Mouse (Mus musculus) hindbrain, embryonic 15.5 days (tissue): ENCODE results near the gene Rbm33. TPM values are rescaled to one million over a fixed set of nuclear protein-coding genes. Genes with fewer than 3 reads are reported as not detected.
A peak's percentile ranks its signal among the peaks of the same experiment; 100 is the strongest.

Experiments
- ATAC-seq: fragments of 200-750 bp; cut with Nextera tagmentation; 2 replicates; pipeline ENCODE4 v1.8.0; 2017; ENCODE audit warnings: low read depth, moderate number of reproducible peaks, moderate TSS enrichment; ENCODE audit not compliant: low FRiP score
- H3K27ac ChIP-seq: fragments of 300-500 bp; sonication (generic); replicated peaks from 2 replicates; pipeline ENCODE4 v1.5.1; 2015; ENCODE audit warnings: mild to moderate bottlenecking, inconsistent platforms
- H3K27me3 ChIP-seq: fragments of 300-500 bp; sonication (generic); 2 replicates; pipeline ENCODE4 v1.6.1; 2015; ENCODE audit warnings: control low read depth, inconsistent platforms
- H3K36me3 ChIP-seq: fragments of 300-500 bp; sonication (generic); 2 replicates; pipeline ENCODE4 v1.6.1; 2015; ENCODE audit warnings: control low read depth, inconsistent platforms
- H3K4me1 ChIP-seq: fragments of 300-500 bp; sonication (generic); replicated peaks from 2 replicates; pipeline ENCODE4 v1.6.1; 2015; ENCODE audit warnings: control low read depth, inconsistent platforms
- H3K4me2 ChIP-seq: fragments of 300-500 bp; sonication (generic); 2 replicates; pipeline ENCODE4 v1.6.1; 2015; ENCODE audit warnings: moderate library complexity, mild to moderate bottlenecking, inconsistent platforms
- H3K4me3 ChIP-seq: fragments of 300-500 bp; sonication (generic); 2 replicates; pipeline ENCODE4 v1.5.1; 2015; ENCODE audit warnings: mild to moderate bottlenecking, inconsistent platforms
- H3K9ac ChIP-seq: fragments of 300-500 bp; sonication (generic); 2 replicates; pipeline ENCODE4 v1.6.1; 2015; ENCODE audit warnings: inconsistent platforms
- H3K9me3 ChIP-seq: fragments of 300-500 bp; sonication (generic); 2 replicates; pipeline ENCODE4 v1.6.1; 2016; ENCODE audit warnings: control low read depth, inconsistent platforms
- WGBS: fragments of 180-500 bp; shearing (Covaris S2); methylation state at CpG from one replicate; pipeline ENCODE4 v1.1.7; 2015; 5-methylcytosine and 5-hydroxymethylcytosine counted together
- polyA plus RNA-seq: library from polyadenylated mRNA; unstranded; fragments of >200 nt; fragmentation: Nextera tagmentation; extraction: Ambion mirVana; gene quantifications from 2 replicates; pipeline ENCODE4 v1.2.1, GENCODE M21; 2015

Gene Rbm33
- polyA plus RNA-seq, 1 experiment from 2014 or later, result 14.1 TPM

DNA sequence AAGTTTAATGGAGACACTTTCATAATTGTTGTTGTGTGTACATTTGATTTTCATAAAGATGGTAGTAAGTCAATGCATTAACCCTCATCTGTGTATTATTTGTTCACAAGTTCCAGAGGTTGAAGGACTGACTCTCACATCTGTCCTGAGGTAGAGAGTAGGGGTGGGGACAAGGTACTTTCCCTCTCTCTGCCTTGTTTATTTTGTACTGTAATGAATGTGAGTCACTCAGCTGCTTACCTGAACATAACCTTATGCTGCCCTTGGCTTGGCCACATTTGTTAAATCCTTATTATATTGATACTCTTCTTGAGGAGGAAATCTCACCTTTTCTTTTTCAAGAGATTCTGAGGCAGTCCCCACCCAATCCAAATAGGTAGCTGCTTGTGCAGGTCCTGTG is 99.1 kb downstream of the Rbm33 start:
- Histone ChIP-seq H3K9ac (no peak overlapping the region), H3K9me3 (no peaks in the 10 kb centered on the region), H3K27ac (no peak overlapping the region), H3K4me1 (no peaks in the 10 kb centered on the region), H3K4me3 (no peak overlapping the region), H3K4me2 (no peak overlapping the region), H3K27me3 (no peaks in the 10 kb centered on the region), H3K36me3 (peaks cover 59% of the 10 kb centered on the region)
- ATAC-seq, result no peak

- H3K27me3 ChIP-seq, result no peaks in the 10 kb centered on the region
- 81% methylated on average over 10 of the region's 10 CpGs for WGBS
- no peaks in the 10 kb centered on the region for H3K9me3 ChIP-seq
- peaks cover 42% of the 10 kb centered on the region for H3K36me3 ChIP-seq
- H3K9ac ChIP-seq, result no peak overlapping the region
- no peak overlapping the region for H3K4me2 ChIP-seq
- no peak overlapping the region for H3K27ac ChIP-seq
- ATAC-seq, result no peak
- H3K4me3 ChIP-seq, result no peak overlapping the region
- H3K4me1 ChIP-seq, result no peaks in the 10 kb centered on the region
Measured at GRCm38 (mm10) chr5:28418734-28419133, 101.8 kb downstream of the Rbm33 start.

- H3K4me3 ChIP-seq, result no peak overlapping the region
- H3K27me3 ChIP-seq, result no peaks in the 10 kb centered on the region
- no peaks in the 10 kb centered on the region for H3K9me3 ChIP-seq
- no peak overlapping the region for H3K4me2 ChIP-seq
- no peaks in the 10 kb centered on the region for H3K4me1 ChIP-seq
- H3K27ac ChIP-seq, result no peak overlapping the region
- ATAC-seq, result no peak
- WGBS, result 92% methylated on average over 12 of the region's 12 CpGs
- no peak overlapping the region for H3K9ac ChIP-seq
- H3K36me3 ChIP-seq, result peaks cover 32% of the 10 kb centered on the region
Measured at GRCm38 (mm10) chr5:28419640-28420265, 102.8 kb downstream of the Rbm33 start.

- Histone ChIP-seq H3K9ac (no peak overlapping the region), H3K9me3 (no peaks in the 10 kb centered on the region), H3K27me3 (no peaks in the 10 kb centered on the region), H3K27ac (no peak overlapping the region), H3K4me1 (no peaks in the 10 kb centered on the region), H3K36me3 (peaks cover 12% of the 10 kb centered on the region), H3K4me2 (no peak overlapping the region), H3K4me3 (no peak overlapping the region)
- ATAC-seq, result no peak
- 65% methylated on average over 4 of the region's 4 CpGs for WGBS
Measured at GRCm38 (mm10) chr5:28423781-28424180, 106.9 kb downstream of the Rbm33 start.

GRCm38 (mm10) chr5:28425926-28426325 is 109.0 kb downstream of the Rbm33 start:
- no peak for ATAC-seq
- 91% methylated on average over 9 of the region's 9 CpGs for WGBS
- H3K36me3 ChIP-seq, result no peaks in the 10 kb centered on the region
- H3K4me3 ChIP-seq, result no peak overlapping the region
- no peaks in the 10 kb centered on the region for H3K9me3 ChIP-seq
- no peaks in the 10 kb centered on the region for H3K4me1 ChIP-seq
- no peaks in the 10 kb centered on the region for H3K27me3 ChIP-seq
- no peak overlapping the region for H3K4me2 ChIP-seq
- H3K27ac ChIP-seq, result no peak overlapping the region
- H3K9ac ChIP-seq, result no peak overlapping the region

- Histone ChIP-seq H3K9ac (no peak overlapping the region), H3K27me3 (peaks cover 5% of the 10 kb centered on the region), H3K4me3 (no peak overlapping the region), H3K27ac (no peak overlapping the region), H3K4me1 (no peaks in the 10 kb centered on the region), H3K36me3 (no peaks in the 10 kb centered on the region), H3K4me2 (no peak overlapping the region), H3K9me3 (no peaks in the 10 kb centered on the region)
- ATAC-seq, result no peak
- 62% methylated on average over 3 of the region's 3 CpGs for WGBS
Measured at GRCm38 (mm10) chr5:28450126-28450890, 133.4 kb downstream of the Rbm33 start.

DNA sequence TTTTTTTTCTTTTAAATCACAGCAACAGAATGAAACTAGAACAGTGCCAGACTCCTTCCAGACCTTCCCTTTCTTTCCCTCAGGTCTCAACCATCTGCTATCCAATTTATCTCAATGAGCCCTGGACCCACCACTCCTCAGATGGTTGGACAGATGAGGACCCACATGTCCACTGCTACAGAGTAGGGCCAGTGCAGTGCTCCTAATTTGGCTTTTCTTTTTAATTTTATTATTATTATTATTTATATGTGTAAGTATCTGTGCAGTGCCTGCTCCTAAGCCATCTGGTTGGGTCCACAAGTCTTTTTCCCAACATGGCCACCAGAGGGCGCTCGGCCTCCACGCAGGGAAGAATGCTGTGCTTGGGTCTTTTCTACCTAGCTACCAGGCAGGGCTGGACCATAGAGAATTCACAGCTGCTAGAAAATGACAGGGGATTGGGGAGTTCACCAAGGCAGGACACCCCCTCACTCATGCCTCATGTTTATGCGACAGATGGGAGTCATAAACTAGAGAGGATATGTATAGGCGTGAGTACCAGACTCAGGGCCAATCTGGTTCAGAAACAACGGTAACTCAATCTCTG is 134.2 kb downstream of the Rbm33 start:
- 33% methylated on average over 6 of the region's 6 CpGs for whole genome bisulfite sequencing
- Histone ChIP-seq H3K9me3 (no peaks in the 10 kb centered on the region), H3K4me2 (no peak overlapping the region), H3K27me3 (peaks cover 13% of the 10 kb centered on the region), H3K4me1 (no peaks in the 10 kb centered on the region), H3K36me3 (no peaks in the 10 kb centered on the region), H3K9ac (no peak overlapping the region), H3K4me3 (no peak overlapping the region), H3K27ac (no peak overlapping the region)
- ATAC-seq, result peak; percentile 86

GRCm38 (mm10) chr5:28453086-28453485 is 136.2 kb downstream of the Rbm33 start:
- Histone ChIP-seq H3K36me3 (no peaks in the 10 kb centered on the region), H3K4me3 (no peak overlapping the region), H3K4me2 (no peak overlapping the region), H3K27ac (no peak overlapping the region), H3K9ac (no peak overlapping the region), H3K27me3 (peaks cover 26% of the 10 kb centered on the region), H3K9me3 (no peaks in the 10 kb centered on the region), H3K4me1 (peaks cover 5% of the 10 kb centered on the region)
- 89% methylated on average over 5 of the region's 5 CpGs for WGBS
- ATAC-seq, result no peak

GRCm38 (mm10) chr5:28453523-28453922 is 136.6 kb downstream of the Rbm33 start:
- Histone ChIP-seq H3K27me3 (peaks cover 30% of the 10 kb centered on the region), H3K9me3 (no peaks in the 10 kb centered on the region), H3K4me2 (no peak overlapping the region), H3K9ac (no peak overlapping the region), H3K4me1 (peaks cover 9% of the 10 kb centered on the region), H3K4me3 (no peak overlapping the region), H3K27ac (no peak overlapping the region), H3K36me3 (no peaks in the 10 kb centered on the region)
- no peak for ATAC-seq
- 18% methylated on average over 3 of the region's 3 CpGs for WGBS

GRCm38 (mm10) chr5:28454546-28454945 is 137.6 kb downstream of the Rbm33 start:
- ATAC-seq, result no peak
- H3K4me1 ChIP-seq, result peaks cover 18% of the 10 kb centered on the region
- H3K4me2 ChIP-seq, result no peak overlapping the region
- H3K9ac ChIP-seq, result no peak overlapping the region
- H3K9me3 ChIP-seq, result no peaks in the 10 kb centered on the region
- no peak overlapping the region for H3K4me3 ChIP-seq
- H3K36me3 ChIP-seq, result no peaks in the 10 kb centered on the region
- no peak overlapping the region for H3K27ac ChIP-seq
- WGBS, result 89% methylated on average over 6 of the region's 6 CpGs
- peaks cover 41% of the 10 kb centered on the region for H3K27me3 ChIP-seq

DNA sequence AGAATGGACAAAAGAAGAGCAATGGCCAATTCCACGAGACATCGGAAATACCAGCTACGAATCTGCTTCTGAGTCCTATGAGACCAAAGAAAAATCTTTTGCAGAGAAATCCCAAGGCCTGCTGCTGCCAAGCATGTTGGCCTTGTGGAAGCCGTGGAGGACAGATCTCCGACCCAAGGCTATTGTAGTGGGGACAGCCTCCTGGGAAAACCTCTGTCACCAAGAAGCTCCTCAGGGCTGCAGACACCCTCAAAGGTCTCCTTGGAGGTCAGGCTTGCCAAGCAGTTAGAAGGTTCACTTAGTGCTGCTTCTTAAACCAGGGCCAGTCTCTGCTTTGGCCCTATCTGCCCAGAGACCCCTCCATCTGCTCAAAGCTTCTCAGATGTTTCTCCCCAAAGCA is 138.8 kb downstream of the Rbm33 start:
- H3K9me3 ChIP-seq, result no peaks in the 10 kb centered on the region
- H3K27me3 ChIP-seq, result peaks cover 52% of the 10 kb centered on the region
- H3K4me2 ChIP-seq, result no peak overlapping the region
- WGBS, result 76% methylated on average over 5 of the region's 5 CpGs
- no peaks in the 10 kb centered on the region for H3K36me3 ChIP-seq
- peaks cover 29% of the 10 kb centered on the region for H3K4me1 ChIP-seq
- H3K27ac ChIP-seq, result no peak overlapping the region
- H3K4me3 ChIP-seq, result no peak overlapping the region
- no peak for ATAC-seq
- no peak overlapping the region for H3K9ac ChIP-seq

GRCm38 (mm10) chr5:28456366-28456765 is 139.4 kb downstream of the Rbm33 start:
- peaks cover 59% of the 10 kb centered on the region for H3K27me3 ChIP-seq

More at GRCm38 (mm10) chr5:28456366-28456765, 139.4 kb downstream of the Rbm33 start:
- no peaks in the 10 kb centered on the region for H3K9me3 ChIP-seq
- H3K9ac ChIP-seq, result no peak overlapping the region
- H3K36me3 ChIP-seq, result no peaks in the 10 kb centered on the region
- 70% methylated on average over 1 of the region's 1 CpGs for WGBS
- no peak for ATAC-seq
- no peak overlapping the region for H3K4me3 ChIP-seq
- no peak overlapping the region for H3K4me2 ChIP-seq
- peaks cover 29% of the 10 kb centered on the region for H3K4me1 ChIP-seq
- no peak overlapping the region for H3K27ac ChIP-seq
